Mouse (Mus musculus): ENCODE data around the gene Cenpc1. TPM values are rescaled to one million over a fixed set of nuclear protein-coding genes. Genes with fewer than 3 reads are reported as not detected.

Gene Cenpc1
- polyA plus RNA-seq, 1 experiment = not detected

DNA sequence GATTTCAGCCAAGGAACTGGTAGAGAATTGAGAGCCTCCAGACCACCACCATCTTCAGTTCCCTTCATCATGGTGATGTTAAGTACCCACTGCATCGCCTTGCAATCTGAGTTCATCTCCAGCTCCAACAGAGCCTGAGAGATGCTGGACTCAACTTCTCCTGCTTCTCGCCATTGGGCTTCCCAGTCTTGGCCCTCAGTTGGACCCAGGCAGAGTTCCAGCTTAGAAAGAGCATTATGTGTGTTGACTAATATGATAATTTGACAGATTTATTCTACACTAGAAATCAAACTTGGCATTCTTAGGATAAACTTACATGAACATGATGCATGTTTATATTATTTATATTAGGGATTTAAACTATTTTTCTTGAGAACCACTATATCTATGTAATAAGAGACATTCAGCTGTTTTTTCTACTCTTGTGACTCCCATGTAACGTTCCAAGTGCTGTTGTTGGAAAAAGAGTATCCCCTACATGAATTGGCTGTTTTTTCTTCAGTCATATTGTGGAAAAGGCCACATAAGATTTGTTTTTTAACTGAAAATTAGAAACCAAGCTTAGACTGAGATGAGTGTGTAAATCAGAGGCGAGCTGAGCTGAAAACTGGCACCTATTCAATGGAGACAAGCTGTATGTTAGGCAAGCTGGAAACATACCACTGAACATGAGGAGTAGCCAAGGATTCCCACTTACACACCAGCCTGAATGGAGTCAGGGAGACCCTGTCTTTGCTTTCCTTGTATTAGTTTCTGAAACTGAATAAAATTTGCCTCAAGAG lies 78.5 kb downstream of the Cenpc1 start:
- no peaks in the 10 kb centered on the region for H3K4me1 ChIP-seq (ENCODE audit: control insufficient read depth, insufficient read depth, low read length)
- no peak for TF ChIP-seq POLR2A (IDR thresholded peaks at IDR 0.05; ENCODE audit: insufficient read depth, low read depth, low read length)
- no peak for TF ChIP-seq CTCF (IDR thresholded peaks at IDR 0.05; ENCODE audit: insufficient read depth, low read depth, low read length)
- 92% methylated on average over 4 of the region's 4 CpGs for WGBS
- H3K4me3 ChIP-seq (ENCODE audit: insufficient read depth, low read depth, low read length) = no peak overlapping the region
- no peak overlapping the region for H3K27ac ChIP-seq (ENCODE audit: insufficient read depth, low read depth, low read length)

DNA sequence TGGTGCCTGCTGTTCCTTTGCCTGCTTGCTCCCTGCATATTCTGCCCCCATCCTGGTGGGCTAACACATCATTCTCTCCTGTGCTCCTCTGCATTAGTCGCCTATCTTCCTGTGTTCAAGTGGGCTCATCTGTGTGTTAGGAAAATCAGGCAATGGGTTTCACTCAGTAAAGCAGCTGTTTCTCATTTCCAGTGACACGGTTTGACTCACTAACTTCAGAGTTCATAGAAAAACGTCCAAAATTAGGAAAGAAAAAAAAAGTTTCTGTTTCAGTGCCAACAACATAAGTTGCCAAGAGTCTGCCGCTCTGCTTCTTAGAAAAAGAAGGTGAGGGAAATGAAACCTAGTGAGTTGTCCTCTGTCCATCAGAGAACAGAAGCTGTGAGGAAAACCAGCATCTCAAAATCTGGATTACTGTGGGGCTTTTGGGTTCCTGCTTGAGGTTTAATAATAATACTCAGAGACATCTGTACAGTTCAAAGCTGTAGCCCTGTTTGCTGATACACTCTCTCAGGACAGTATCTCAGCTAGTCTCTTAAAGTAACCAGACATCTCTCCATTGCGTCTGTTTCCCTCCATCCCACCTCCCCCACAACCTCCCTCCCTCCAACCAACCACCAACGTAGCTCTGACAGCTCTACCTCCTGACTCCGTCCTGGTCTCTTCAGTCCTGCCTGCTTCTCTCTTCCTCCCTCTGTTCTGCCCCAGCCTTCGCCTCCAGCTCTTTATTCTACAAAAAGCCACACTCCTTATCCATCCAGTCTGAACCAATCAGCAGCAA lies 87.5 kb downstream of the Cenpc1 start:
- H3K4me1 ChIP-seq (ENCODE audit: control insufficient read depth, insufficient read depth, low read length) = no peaks in the 10 kb centered on the region
- 67% methylated on average over 8 of the region's 8 CpGs for WGBS
- no peak overlapping the region for H3K4me3 ChIP-seq (ENCODE audit: insufficient read depth, low read depth, low read length)
- no peak overlapping the region for H3K27ac ChIP-seq (ENCODE audit: insufficient read depth, low read depth, low read length)
- TF ChIP-seq CTCF (IDR thresholded peaks at IDR 0.05; ENCODE audit: insufficient read depth, low read depth, low read length) = no peak
- TF ChIP-seq POLR2A (IDR thresholded peaks at IDR 0.05; ENCODE audit: insufficient read depth, low read depth, low read length) = no peak

DNA sequence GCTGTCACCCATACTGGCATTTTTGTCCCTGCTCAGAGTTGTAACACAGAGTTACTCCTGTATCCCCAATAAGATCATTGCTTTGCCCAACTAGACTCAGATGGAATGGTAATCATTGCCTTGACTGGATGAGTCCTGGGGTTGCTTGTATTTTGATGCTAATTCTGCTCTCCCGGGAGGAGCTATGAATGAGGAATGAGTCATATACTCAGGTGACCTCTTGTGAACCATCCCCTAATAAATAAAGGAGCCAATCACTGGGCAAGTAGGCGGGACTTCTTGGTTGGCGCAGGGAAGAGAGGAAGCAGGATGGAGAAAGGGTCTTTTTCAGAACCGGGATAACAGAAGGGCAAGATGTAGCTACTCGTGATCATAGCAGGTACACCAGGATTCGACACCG lies 102.6 kb downstream of the Cenpc1 start:
- Histone ChIP-seq H3K4me3 (ENCODE audit: insufficient read depth, low read depth, low read length) (no peak overlapping the region), H3K27ac (ENCODE audit: insufficient read depth, low read depth, low read length) (no peak overlapping the region), H3K4me1 (ENCODE audit: control insufficient read depth, insufficient read depth, low read length) (no peaks in the 10 kb centered on the region)
- 82% methylated on average over 7 of the region's 7 CpGs for WGBS
- TF ChIP-seq POLR2A (IDR thresholded peaks at IDR 0.05; ENCODE audit: insufficient read depth, low read depth, low read length) (no peak), CTCF (IDR thresholded peaks at IDR 0.05; ENCODE audit: insufficient read depth, low read depth, low read length) (no peak)

Other genes with a start within 250 kb of the Cenpc1 start
- not detected in 2 replicates for gene Stap1, start 6.2 kb upstream of the Cenpc1 start, polyA plus RNA-seq (2012; ENCODE audit: insufficient read depth, insufficient read length, low replicate concordance, missing spikeins)
- 52.6 TPM in 1 of 2 replicates, not detected in the other for gene Uba6, start 107.2 kb upstream of the Cenpc1 start, polyA plus RNA-seq (2012; ENCODE audit: insufficient read depth, insufficient read length, low replicate concordance, missing spikeins)
- not detected in 2 replicates for gene Gnrhr, start 132.3 kb upstream of the Cenpc1 start, polyA plus RNA-seq (2012; ENCODE audit: insufficient read depth, insufficient read length, low replicate concordance, missing spikeins)
- gene Tmprss11c, start 223.7 kb upstream of the Cenpc1 start, polyA plus RNA-seq (2012; ENCODE audit: insufficient read depth, insufficient read length, low replicate concordance, missing spikeins) = not detected in 2 replicates

Data from olfactory bulb, adult 2 months (tissue).